Mouse (Mus musculus): ENCODE data around the gene Accsl. TPM values are rescaled to one million over a fixed set of nuclear protein-coding genes. Genes with fewer than 3 reads are reported as not detected.

Gene Accsl
- 0.18 TPM in 1 of 2 replicates, not detected in the other for polyA plus RNA-seq (2016; fragmentation: Nextera tagmentation; extraction: Ambion mirVana)

DNA sequence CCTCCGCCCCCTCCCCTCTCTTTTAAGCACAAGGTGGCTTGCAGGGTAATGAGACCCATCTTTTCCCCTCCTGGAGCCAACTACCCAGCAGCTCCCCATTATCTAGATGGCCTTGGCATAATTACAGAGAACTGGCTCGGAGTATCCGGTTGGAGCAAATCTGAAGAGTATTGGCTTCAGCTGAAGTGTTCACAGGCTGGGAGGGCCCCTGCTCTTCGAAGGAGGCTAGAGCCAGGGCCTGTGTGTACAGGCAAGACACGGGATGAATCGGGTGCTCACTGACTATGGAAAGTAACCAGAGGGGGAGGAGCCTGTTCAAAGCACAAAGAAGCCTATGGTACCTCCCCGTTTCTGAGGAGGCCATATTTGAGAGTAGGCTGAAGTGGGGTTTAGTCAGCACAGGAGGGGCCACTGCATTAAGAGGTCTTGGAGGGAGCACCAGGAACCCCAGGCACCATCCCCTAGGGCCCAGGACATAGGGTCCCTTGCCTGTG lies at the start of gene Accsl:
Gene Accsl (minus strand): TSS at position 51 of the 494 bp plus-strand sequence.
- no peaks in the 10 kb centered on the region for H3K9me3 ChIP-seq
- H3K4me2 ChIP-seq (replicated peaks), result no peak within 1 kb of the TSS
- H3K4me1 ChIP-seq, result peaks cover 11% of the 10 kb centered on the region
- no peak within 1 kb of the TSS for H3K9ac ChIP-seq
- H3K27ac ChIP-seq, result no peak within 1 kb of the TSS
- no peak within 1 kb of the TSS for H3K4me3 ChIP-seq
- no peak for ATAC-seq (ENCODE audit: low FRiP score, low read depth)
- 68% methylated on average over 7 of the region's 7 CpGs for WGBS
- no peaks in the 10 kb centered on the region for H3K36me3 ChIP-seq
- H3K27me3 ChIP-seq (replicated peaks), result no peaks in the 10 kb centered on the region

DNA sequence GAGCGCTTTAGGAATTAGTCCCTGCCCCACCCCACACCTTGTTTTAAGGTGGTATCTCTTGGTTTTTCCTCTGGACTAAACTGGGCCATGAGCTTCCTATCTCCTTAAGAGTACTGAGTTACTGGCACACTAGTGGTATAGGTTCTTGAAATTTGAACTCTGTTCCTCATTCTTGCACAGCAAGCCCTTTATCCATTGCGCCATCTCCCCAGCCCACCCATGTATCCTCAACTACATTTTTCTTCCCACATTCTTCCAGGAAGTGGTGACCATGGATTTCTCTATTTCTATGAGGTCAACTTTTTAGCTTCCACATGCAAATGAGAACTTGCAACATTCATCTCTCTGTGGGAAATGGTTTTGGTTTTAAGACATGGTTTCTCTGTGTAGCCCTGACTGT lies 44.6 kb upstream of the Accsl start:
- no peaks in the 10 kb centered on the region for H3K27me3 ChIP-seq (replicated peaks)
- H3K4me2 ChIP-seq (replicated peaks), result no peak overlapping the region
- no peak overlapping the region for H3K4me3 ChIP-seq
- no peaks in the 10 kb centered on the region for H3K36me3 ChIP-seq
- WGBS, result 90% methylated on average over 2 of the region's 2 CpGs
- no peak overlapping the region for H3K27ac ChIP-seq
- H3K9me3 ChIP-seq, result no peaks in the 10 kb centered on the region
- H3K9ac ChIP-seq, result no peak overlapping the region
- ATAC-seq (ENCODE audit: low FRiP score, low read depth), result no peak
- no peaks in the 10 kb centered on the region; the same call in 1 of the 2 replicates for H3K4me1 ChIP-seq

DNA sequence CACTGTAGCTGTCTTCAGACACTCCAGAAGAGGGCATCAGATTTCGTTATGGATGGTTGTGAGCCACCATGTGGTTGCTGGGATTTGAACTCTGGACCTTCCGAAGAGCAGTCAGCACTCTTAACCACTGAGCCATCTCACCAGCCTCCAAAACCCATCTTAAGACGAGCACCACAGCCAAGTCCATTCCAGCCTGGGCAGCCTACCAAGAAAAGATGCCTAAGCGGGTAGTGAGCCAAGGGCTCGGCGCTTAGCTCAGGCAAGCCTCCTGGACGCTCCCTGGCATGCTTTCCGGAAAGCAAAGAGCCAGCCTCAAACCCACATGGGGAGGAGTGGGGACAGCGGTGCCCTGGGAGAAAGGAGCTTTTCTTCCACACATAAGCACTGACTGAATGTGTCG lies 43.0 kb upstream of the Accsl start:
- ATAC-seq (ENCODE audit: low FRiP score, low read depth), result no peak
- 90% methylated on average over 10 of the region's 10 CpGs for WGBS
- H3K27me3 ChIP-seq (replicated peaks), result no peaks in the 10 kb centered on the region
- H3K4me3 ChIP-seq, result no peak overlapping the region
- no peaks in the 10 kb centered on the region for H3K36me3 ChIP-seq
- H3K4me1 ChIP-seq, result peaks cover 14% of the 10 kb centered on the region
- H3K9me3 ChIP-seq, result no peaks in the 10 kb centered on the region
- H3K9ac ChIP-seq, result no peak overlapping the region
- H3K4me2 ChIP-seq (replicated peaks), result no peak overlapping the region
- no peak overlapping the region for H3K27ac ChIP-seq

DNA sequence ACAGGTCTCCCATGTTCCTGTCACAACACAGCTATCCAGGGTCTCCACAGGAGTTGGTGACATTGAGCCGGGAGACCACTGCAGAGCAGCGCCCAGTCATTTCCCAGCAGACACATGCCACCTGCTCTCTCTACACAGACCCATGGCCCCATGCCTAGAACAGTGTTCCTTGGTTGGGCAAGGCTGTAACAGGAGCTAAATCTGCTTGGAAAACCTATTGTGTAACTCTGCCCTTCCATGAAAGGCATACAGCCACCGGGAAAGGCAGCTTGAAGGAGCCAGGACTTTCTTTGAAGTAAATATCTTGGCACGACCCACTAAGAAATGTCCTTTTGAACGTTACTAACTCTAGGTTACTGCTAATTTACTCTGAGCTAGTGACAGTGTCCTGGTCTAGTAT lies 40.8 kb upstream of the Accsl start:
- Histone ChIP-seq H3K4me2 (replicated peaks) (no peak overlapping the region), H3K4me3 (no peak overlapping the region), H3K36me3 (no peaks in the 10 kb centered on the region), H3K4me1 (peaks cover 21% of the 10 kb centered on the region), H3K27ac (no peak overlapping the region), H3K27me3 (replicated peaks) (no peaks in the 10 kb centered on the region), H3K9ac (no peak overlapping the region), H3K9me3 (no peaks in the 10 kb centered on the region)
- no peak for ATAC-seq (ENCODE audit: low FRiP score, low read depth)
- WGBS, result 80% methylated on average over 5 of the region's 5 CpGs

DNA sequence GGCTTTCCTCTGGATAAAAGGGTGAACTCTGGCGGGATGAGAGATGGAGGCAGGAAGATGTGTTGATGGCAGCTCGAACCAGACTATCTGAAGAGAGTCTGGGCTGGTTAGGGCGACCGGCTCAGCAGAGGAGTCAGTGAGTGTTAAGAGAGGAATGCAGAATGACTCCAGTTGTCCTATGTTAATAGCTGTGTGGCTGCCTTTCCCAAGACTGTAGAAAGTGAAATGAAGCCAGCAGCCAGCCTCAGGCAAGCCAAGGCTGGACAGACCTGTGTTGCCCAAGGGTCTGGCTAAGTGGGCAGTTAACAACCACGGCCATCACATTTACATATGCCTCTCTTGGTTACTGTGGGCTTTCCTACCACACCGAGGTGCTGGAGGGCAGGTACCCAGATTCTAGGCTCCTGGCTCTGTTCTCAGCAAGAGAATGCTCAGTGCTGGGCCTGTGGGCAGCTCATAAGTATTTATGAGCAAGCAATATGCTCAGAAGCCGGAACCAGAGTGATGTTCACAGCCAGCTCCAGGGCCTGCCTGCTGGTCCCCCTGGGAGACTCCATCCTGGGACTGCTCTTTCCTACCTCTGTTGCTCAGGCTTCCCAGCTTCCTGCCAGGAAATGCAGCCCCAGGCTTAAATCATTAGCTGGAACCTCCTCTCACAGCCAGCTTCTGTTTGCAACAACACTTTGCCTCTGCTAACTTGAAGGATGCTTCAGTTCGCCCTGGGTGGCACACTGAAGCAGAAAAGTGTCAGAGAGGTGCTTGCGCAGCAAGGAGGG lies 38.8 kb upstream of the Accsl start:
- Histone ChIP-seq H3K9ac (no peak overlapping the region), H3K27ac (no peak overlapping the region), H3K9me3 (no peaks in the 10 kb centered on the region), H3K36me3 (no peaks in the 10 kb centered on the region), H3K4me2 (replicated peaks) (no peak overlapping the region), H3K27me3 (replicated peaks) (no peaks in the 10 kb centered on the region), H3K4me1 (peaks cover 21% of the 10 kb centered on the region), H3K4me3 (no peak overlapping the region)
- 61% methylated on average over 9 of the region's 9 CpGs for WGBS
- ATAC-seq (ENCODE audit: low FRiP score, low read depth), result peak; percentile 55

DNA sequence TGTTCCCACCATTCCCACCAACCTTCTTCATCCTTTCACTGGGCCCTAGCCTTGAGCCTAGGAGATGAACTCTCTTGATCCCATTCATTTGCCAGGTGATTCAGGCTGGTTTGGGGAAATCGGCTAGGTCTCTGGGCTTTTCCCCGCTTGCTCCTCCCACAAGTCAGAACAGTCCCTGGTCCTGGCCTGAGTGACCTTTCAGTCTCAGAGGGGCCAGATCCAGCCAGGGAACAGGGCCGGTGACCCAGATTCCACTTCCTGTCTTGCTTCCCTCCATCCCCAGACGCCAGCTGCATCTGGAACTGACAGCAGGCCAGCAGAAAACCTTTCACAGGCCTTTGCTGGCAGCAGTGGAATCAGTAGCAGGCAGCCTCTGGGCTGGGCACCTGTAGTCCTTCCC lies 37.4 kb upstream of the Accsl start:
- H3K27ac ChIP-seq, result no peak overlapping the region
- no peak overlapping the region for H3K4me3 ChIP-seq
- no peak overlapping the region for H3K4me2 ChIP-seq (replicated peaks)
- H3K9me3 ChIP-seq, result no peaks in the 10 kb centered on the region
- no peak for ATAC-seq (ENCODE audit: low FRiP score, low read depth)
- no peaks in the 10 kb centered on the region for H3K27me3 ChIP-seq (replicated peaks)
- 36% methylated on average over 4 of the region's 4 CpGs for WGBS
- peaks cover 21% of the 10 kb centered on the region for H3K4me1 ChIP-seq
- H3K36me3 ChIP-seq, result no peaks in the 10 kb centered on the region
- no peak overlapping the region for H3K9ac ChIP-seq

DNA sequence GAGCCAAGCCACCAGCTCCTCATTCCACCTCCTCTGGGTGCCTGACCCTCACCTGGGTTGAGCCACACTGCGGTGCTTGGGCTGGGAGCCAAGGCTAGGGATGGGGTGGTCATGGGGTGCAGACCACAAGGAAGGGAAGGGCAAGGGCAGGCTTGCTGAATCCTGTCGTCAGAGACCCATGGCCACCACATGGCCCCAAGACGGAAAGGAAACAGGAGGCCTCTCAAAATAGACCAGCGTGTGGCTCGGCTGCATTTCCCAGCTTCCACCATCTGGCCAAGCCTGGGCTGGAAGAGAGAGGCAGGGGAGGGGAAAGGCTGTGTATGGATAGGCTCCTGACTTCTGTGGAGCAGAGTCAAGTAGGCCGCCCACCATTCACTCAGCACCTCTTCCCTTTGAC lies 34.5 kb upstream of the Accsl start:
- Histone ChIP-seq H3K9ac (no peak overlapping the region), H3K27ac (no peak overlapping the region), H3K36me3 (no peaks in the 10 kb centered on the region), H3K4me2 (replicated peaks) (no peak overlapping the region), H3K9me3 (no peaks in the 10 kb centered on the region), H3K4me3 (no peak overlapping the region), H3K4me1 (peaks cover 20% of the 10 kb centered on the region), H3K27me3 (replicated peaks) (no peaks in the 10 kb centered on the region)
- no peak for ATAC-seq (ENCODE audit: low FRiP score, low read depth)
- WGBS, result 82% methylated on average over 6 of the region's 6 CpGs

DNA sequence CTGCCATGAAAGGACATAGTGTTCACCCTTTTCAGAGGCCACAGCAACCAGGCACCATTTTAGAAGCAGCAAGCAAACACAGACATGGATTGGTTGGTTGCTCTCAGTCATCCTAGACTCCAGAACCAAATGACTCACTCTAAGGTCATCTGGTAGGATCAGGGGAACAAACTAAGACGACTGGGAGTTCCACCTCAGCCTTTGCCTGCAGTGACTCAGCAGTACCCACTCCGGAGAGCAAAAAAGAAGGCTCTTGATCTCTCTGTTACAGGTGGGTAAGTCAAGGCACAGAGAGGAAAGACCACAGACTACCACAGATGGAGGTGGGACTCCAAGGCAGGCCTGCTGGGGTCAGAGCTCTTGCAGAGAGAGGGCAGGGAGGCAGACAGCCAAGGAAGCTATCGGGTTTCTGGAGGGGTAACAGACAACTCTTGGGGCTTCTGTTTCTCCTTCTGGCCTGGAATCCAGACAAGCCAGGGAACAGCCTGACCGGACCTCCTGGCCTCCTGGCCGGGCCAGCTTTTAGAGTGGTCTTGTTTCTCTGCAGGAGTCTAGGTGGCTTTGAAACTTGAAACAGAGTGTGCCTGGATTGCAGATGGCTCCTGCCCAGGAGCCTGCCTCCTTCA lies 33.8 kb upstream of the Accsl start:
- no peak for ATAC-seq (ENCODE audit: low FRiP score, low read depth)
- H3K4me3 ChIP-seq, result no peak overlapping the region
- 70% methylated on average over 5 of the region's 5 CpGs for WGBS

DNA sequence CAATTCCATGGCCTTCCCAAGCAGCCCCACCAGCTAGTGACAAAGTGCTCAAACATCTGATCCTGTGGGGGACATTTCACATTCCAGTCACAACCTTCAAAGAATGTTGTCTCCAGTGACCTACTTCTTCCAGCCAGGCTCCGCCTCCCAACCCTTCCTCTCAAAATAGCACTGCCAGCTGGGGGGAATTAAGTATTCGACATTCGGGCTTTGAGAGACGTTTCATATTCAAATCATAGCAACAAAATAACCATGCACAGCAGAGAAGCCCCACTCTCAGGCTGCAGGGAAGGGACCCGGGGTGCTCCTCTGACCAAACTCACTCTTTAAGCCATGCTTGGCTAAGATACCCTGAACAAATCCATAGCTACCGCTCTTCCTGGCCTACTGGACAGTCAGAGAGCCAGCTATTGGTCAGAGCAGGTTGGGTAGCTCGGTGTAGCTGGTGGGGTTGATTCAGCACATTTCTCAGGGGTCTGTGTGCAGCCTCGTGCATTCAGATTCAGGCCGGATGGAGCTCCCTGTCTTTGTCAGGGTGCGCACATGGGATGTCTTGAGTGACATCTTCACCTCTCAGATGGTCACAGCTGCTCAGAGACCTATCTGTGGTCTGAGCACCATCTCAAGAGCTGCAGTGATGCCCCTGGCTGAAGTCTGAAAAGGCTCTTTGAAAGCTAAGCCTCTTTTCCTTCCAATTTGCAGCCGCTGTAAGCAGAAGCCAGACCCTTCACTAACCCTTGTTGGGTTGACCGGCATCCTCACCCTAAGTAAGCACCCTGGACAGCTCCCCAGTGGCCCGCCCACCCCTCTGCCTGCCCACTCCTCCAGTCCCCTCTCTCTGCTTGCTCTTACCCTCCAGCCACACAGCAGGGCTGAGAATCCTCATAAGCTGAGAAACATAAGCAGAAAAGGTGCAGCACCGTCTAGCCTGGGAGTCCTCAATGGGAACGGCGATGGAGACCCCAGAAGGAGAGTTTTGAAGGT lies 30.7 kb upstream of the Accsl start:
- Histone ChIP-seq H3K27me3 (replicated peaks) (no peaks in the 10 kb centered on the region), H3K4me3 (no peak overlapping the region), H3K36me3 (no peaks in the 10 kb centered on the region), H3K27ac (no peak overlapping the region), H3K4me2 (replicated peaks) (no peak overlapping the region), H3K4me1 (no peaks in the 10 kb centered on the region), H3K9ac (no peak overlapping the region), H3K9me3 (no peaks in the 10 kb centered on the region)
- WGBS, result 49% methylated on average over 16 of the region's 16 CpGs
- ATAC-seq (ENCODE audit: low FRiP score, low read depth), result no peak

More for the DNA sequence above, 33.8 kb upstream of the Accsl start:
- no peak overlapping the region for H3K27ac ChIP-seq
- no peak overlapping the region for H3K9ac ChIP-seq
- no peaks in the 10 kb centered on the region for H3K36me3 ChIP-seq
- no peak overlapping the region for H3K4me2 ChIP-seq (replicated peaks)
- no peaks in the 10 kb centered on the region for H3K27me3 ChIP-seq (replicated peaks)
- H3K9me3 ChIP-seq, result no peaks in the 10 kb centered on the region
- H3K4me1 ChIP-seq, result peaks cover 14% of the 10 kb centered on the region

DNA sequence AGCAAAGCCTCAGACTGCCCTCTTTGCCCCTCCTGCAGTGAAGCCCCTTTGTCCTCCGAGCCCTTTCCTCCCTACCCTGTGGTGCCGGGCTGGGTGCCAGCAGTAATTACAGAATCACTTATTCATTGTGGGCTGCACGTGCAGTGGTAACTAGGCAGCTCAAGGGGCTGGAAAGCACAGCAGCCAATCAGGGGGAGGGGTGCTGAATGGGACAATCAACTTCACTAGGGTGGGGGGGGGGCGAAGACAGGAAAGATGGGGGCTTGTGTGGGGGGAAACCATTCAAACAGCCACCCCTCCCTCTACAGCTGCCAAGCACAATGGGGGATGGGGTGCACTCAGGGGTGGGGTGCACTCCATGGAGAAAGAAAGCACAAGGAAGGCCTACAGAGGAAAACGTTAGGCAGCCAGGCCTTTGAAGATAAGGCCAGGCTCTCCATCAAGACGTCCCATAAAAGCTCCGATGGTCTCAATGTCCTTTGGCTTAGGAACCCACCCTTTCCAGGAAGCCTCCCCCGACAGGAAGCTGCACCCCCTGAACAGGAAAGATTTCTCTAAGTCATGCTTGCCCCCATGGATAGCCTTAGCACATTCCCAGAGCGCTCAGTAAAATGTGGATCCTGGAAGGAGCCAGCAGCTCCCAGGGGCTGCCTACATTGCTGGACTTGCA lies 22.8 kb upstream of the Accsl start:
- Histone ChIP-seq H3K4me1 (peaks cover 26% of the 10 kb centered on the region), H3K27me3 (replicated peaks) (no peaks in the 10 kb centered on the region), H3K4me2 (replicated peaks) (peak overlapping the region; percentile 19), H3K36me3 (no peaks in the 10 kb centered on the region), H3K27ac (0 out of 2 replicates have a peak overlapping the region, but pooled peaks have one; percentile 46), H3K9me3 (no peaks in the 10 kb centered on the region), H3K9ac (no peak overlapping the region), H3K4me3 (no peak overlapping the region)
- 10% methylated on average over 9 of the region's 9 CpGs for WGBS
- peak; percentile 96 for ATAC-seq (ENCODE audit: low FRiP score, low read depth)

DNA sequence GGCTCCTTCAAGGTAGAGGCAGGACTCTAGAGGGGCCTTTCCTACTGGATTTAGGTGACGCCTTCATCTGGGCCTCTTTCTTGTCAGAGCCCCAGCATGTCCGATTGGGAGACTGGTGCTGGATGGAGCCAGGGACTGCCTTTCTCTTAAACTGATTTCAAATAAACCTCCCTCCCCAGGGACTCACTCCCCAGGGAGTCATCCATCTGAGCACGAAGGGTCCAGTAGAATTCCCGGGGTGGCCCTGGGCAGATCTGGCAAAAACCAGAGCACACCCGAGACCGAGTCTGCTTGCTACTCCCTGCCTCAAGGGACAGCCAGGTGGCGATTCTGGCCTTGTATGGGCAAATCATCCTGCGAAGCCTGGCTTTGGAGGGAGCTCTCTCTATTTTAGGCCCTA lies 21.2 kb upstream of the Accsl start:
- no peaks in the 10 kb centered on the region for H3K9me3 ChIP-seq
- no peak overlapping the region for H3K4me2 ChIP-seq (replicated peaks)
- H3K36me3 ChIP-seq, result no peaks in the 10 kb centered on the region
- ATAC-seq (ENCODE audit: low FRiP score, low read depth), result no peak
- no peaks in the 10 kb centered on the region for H3K27me3 ChIP-seq (replicated peaks)
- no peak overlapping the region for H3K4me3 ChIP-seq
- H3K27ac ChIP-seq, result no peak overlapping the region
- H3K9ac ChIP-seq, result no peak overlapping the region
- 82% methylated on average over 8 of the region's 8 CpGs for WGBS
- peaks cover 26% of the 10 kb centered on the region for H3K4me1 ChIP-seq
